Mouse (Mus musculus): ENCODE measurements at regions not wholly inside any gene's neighbourhood (a gene's known extent, or its start where the extent isn't known, plus 50 kb on each side); places are given as distances from the start of the nearest gene placed in this dataset.

- TF ChIP-seq MAFK (IDR thresholded peaks at IDR 0.05; ENCODE audit: borderline replicate concordance, low read depth, low read length): no peak
- TF ChIP-seq CTCF (IDR thresholded peaks at IDR 0.05 in 2 of 3, conservative IDR thresholded peaks at IDR 0.05 in 1 of 3; ENCODE audit: control insufficient read depth in 1 of 3, insufficient read depth in 1 of 3, low read depth in 2 of 3, low read length in 3 of 3, poor library complexity in 1 of 3, severe bottlenecking in 1 of 3): no peak
- TF ChIP-seq TAL1 (IDR thresholded peaks at IDR 0.05; ENCODE audit: low read length): no peak
- no peak for TF ChIP-seq JUND (IDR thresholded peaks at IDR 0.05; ENCODE audit: low read depth, low read length)
- no peak for TF ChIP-seq SIN3A (IDR thresholded peaks at IDR 0.05; ENCODE audit: low read length)
- TF ChIP-seq SMC3 (IDR thresholded peaks at IDR 0.05; ENCODE audit: low read depth, low read length): no peak
- no peak for TF ChIP-seq NRF1 (IDR thresholded peaks at IDR 0.05; ENCODE audit: insufficient read depth, low read depth, low read length, poor library complexity, severe bottlenecking)
- no peak for TF ChIP-seq POLR2A (IDR thresholded peaks at IDR 0.05; ENCODE audit: control insufficient read depth in 1 of 2, insufficient read depth in 1 of 2, low read depth in 1 of 2, low read length in 2 of 2, poor library complexity in 1 of 2)
- TF ChIP-seq NELFE (IDR thresholded peaks at IDR 0.05; ENCODE audit: low read depth, low read length): no peak
- no peak for TF ChIP-seq GATA1 (IDR thresholded peaks at IDR 0.05; ENCODE audit: low read depth, low read length)
- TF ChIP-seq ZC3H11A (IDR thresholded peaks at IDR 0.05; ENCODE audit: low read depth, low read length): no peak
- TF ChIP-seq MAX (IDR thresholded peaks at IDR 0.05; ENCODE audit: low read length): no peak
- no peak for TF ChIP-seq MYC (IDR thresholded peaks at IDR 0.05; ENCODE audit: low read depth, low read length)
These were observed 122.0 kb upstream of the Slc44a1 start for GRCm38 (mm10) chr4:53318181-53318580.
